Mouse (Mus musculus) ES-E14 (cell line): ENCODE measurements around the gene Spns2. TPM values are rescaled to one million over a fixed set of nuclear protein-coding genes. Genes with fewer than 3 reads are reported as not detected.

Experiments used
- DNase-seq: peaks from one replicate; pipeline ENCODE4 v3.0.0-alpha.2; 2013; ENCODE audit warnings: low read depth, low spot score
- H3K27ac ChIP-seq: 2 replicates; pipeline ENCODE4 v1.5.1; 2012; ENCODE audit warnings: low read depth, mild to moderate bottlenecking, low read length, moderate library complexity, mixed read lengths; ENCODE audit not compliant: poor library complexity, insufficient read depth, severe bottlenecking
- H3K36me3 ChIP-seq: 2 replicates; pipeline ENCODE4 v1.6.1; 2012; ENCODE audit warnings: mild to moderate bottlenecking, low read length, moderate library complexity, mixed read lengths; ENCODE audit not compliant: control insufficient read depth, poor library complexity, insufficient read depth, severe bottlenecking
- H3K4me1 ChIP-seq, 2 experiments: fragments of 150-350 bp in 1 of 2; sonication (generic) in 1 of 2; 2 replicates each; pipeline ENCODE4 v1.6.1; 2012; ENCODE audit warnings: low read length in 2 of 2, mild to moderate bottlenecking in 1 of 2, mixed read lengths in 1 of 2; ENCODE audit not compliant: control insufficient read depth in 2 of 2, insufficient read depth in 2 of 2, poor library complexity in 1 of 2
- H3K4me3 ChIP-seq, 2 experiments: fragments of 150-350 bp in 1 of 2; sonication (generic) in 1 of 2; 2 replicates each; pipeline ENCODE4 v1.5.1; 2012; ENCODE audit warnings: low read length in 2 of 2, low read depth in 1 of 2, mild to moderate bottlenecking in 1 of 2, mixed read lengths in 1 of 2; ENCODE audit not compliant: insufficient read depth in 1 of 2, poor library complexity in 1 of 2, severe bottlenecking in 1 of 2
- H3K9ac ChIP-seq: 2 replicates; pipeline ENCODE4 v1.6.1; 2012; ENCODE audit warnings: low read depth, mild to moderate bottlenecking, low read length, mixed read lengths; ENCODE audit not compliant: poor library complexity, insufficient read depth, severe bottlenecking
- H3K9me3 ChIP-seq: fragments of 150-350 bp; sonication (generic); 2 replicates; pipeline ENCODE4 v1.6.1; 2012; ENCODE audit warnings: low read depth, mild to moderate bottlenecking, low read length; ENCODE audit not compliant: control insufficient read depth, insufficient read depth
- CHD2 ChIP-seq: IDR thresholded peaks from 2 replicates; pipeline ENCODE4 v1.6.1; 2014; ENCODE audit warnings: mild to moderate bottlenecking, low read depth, low read length, inconsistent platforms
- HCFC1 ChIP-seq: IDR thresholded peaks from 2 replicates; pipeline ENCODE4 v1.6.1; 2012; ENCODE audit warnings: low read length, inconsistent platforms, borderline replicate concordance; ENCODE audit not compliant: insufficient read depth
- MAFK ChIP-seq: IDR thresholded peaks from 2 replicates; pipeline ENCODE4 v1.6.1; 2014; ENCODE audit warnings: mild to moderate bottlenecking, low read depth, low read length, inconsistent platforms; ENCODE audit not compliant: insufficient read depth
- ZC3H11A ChIP-seq: IDR thresholded peaks from 2 replicates; pipeline ENCODE4 v1.6.1; 2012; ENCODE audit warnings: low read depth, mild to moderate bottlenecking, inconsistent platforms, low read length, borderline replicate concordance
- ZNF384 ChIP-seq: IDR thresholded peaks from 2 replicates; pipeline ENCODE4 v1.6.1; 2012; ENCODE audit warnings: low read depth, low read length, inconsistent platforms
- in situ Hi-C, 2 experiments: fragments of 600-800 bp; cut with MboI; formaldehyde crosslinking; loops; one replicate each; pipeline ENCODE4 v1.15.1; 2025; ENCODE audit warnings: low sequenced_read_pairs in 2 of 2, inconsistent platforms in 1 of 2; ENCODE audit not compliant: unreplicated experiment in 2 of 2
- total RNA-seq: library from RNA; depleted of rRNA; stranded (reverse); fragments of 300-350 nt; gene quantifications from 2 replicates; pipeline ENCODE4 v1.2.3, GENCODE M21; 2012

Spns2 gene
- total RNA-seq, 1 experiment, result 2.4 TPM

DNA sequence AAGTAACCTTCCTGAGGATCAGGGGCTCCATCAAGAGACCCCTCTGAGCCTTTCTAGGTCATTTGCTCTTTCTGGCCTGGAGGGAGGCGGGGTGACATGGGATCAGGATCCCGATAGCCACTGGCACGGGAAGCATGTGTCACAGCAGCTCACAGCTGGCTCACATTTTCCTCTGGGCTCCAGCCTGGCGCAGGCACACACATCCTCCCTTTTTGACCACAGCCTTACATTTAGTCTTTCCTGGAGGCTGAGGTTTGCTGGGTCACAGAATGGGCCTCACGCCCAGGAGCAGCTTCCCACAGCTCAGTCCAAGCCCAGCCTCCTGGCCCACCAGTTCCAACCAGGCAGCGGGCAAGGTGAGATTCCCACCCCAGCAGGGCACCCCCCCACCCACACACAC lies 11.5 kb downstream of the Spns2 start:
- Histone ChIP-seq H3K9ac (no peak overlapping the region), H3K36me3 (no peaks in the 10 kb centered on the region), H3K9me3 (no peaks in the 10 kb centered on the region), H3K4me3 (no peak overlapping the region), H3K4me1 (peaks cover 0 to 8% of the 10 kb centered on the region in 2 experiments; a peak in 1 of 4 replicates), H3K27ac (no peak overlapping the region)
- in situ Hi-C loops, result no loop called here
- TF ChIP-seq HCFC1, result no peak
- TF ChIP-seq ZC3H11A, result no peak
- no peak for TF ChIP-seq CHD2
- no peak for TF ChIP-seq ZNF384
- no peak for TF ChIP-seq MAFK
- no peak for DNase-seq

DNA sequence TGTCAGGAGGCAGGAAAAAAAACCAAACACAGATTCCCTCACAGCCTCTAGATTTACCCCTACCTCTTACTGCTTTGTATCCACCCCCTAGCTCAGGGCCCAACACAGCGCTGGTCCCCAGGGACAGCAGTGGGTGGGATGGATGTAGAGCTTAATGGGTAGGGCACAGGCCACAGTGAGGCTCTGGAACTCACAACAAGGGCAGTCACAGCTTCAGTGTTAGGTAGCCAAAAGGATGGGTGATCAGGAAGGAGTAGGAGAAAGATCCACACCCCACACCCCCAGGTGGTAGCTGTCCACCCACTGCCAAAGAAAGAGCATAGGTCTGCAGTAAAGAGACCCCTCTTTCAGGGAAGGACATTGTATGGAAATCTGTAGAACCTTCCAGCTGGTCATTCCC lies 12.1 kb downstream of the Spns2 start:
- H3K27ac ChIP-seq, result no peak overlapping the region
- H3K4me3 ChIP-seq, result no peak overlapping the region
- no peak overlapping the region for H3K9ac ChIP-seq
- no peak for TF ChIP-seq ZC3H11A
- TF ChIP-seq CHD2, result no peak
- no peak for TF ChIP-seq ZNF384
- no peak for TF ChIP-seq HCFC1
- TF ChIP-seq MAFK, result no peak
- in situ Hi-C loops, result no loop called here
- H3K4me1 ChIP-seq, result peaks cover 0 to 9% of the 10 kb centered on the region in 2 experiments; a peak in 1 of 4 replicates
- H3K9me3 ChIP-seq, result no peaks in the 10 kb centered on the region
- DNase-seq, result no peak
- H3K36me3 ChIP-seq, result no peaks in the 10 kb centered on the region

DNA sequence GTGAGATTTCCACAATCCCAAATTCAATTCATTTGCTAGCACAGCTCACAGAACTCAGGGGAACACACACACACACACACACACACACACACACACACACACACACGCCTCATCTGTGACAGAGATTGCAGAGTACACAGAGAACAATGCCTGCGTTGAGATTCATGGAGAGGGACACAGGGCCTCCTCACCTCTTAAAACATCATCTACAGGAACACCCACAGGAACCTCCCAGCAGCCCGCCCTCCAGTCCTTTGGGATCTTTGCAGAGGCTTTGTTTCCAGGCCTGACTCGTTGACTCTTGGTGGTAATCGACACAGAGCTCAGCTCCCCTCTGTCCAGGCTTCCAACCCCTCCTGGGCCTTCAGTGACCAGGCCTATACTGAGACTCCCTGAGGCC lies 12.5 kb downstream of the Spns2 start:
- Histone ChIP-seq H3K9ac (no peak overlapping the region), H3K27ac (no peak overlapping the region), H3K4me3 (no peak overlapping the region), H3K4me1 (peaks cover 0 to 13% of the 10 kb centered on the region in 2 experiments; a peak in 1 of 4 replicates), H3K9me3 (no peaks in the 10 kb centered on the region), H3K36me3 (no peaks in the 10 kb centered on the region)
- in situ Hi-C loops, result no loop called here
- DNase-seq, result no peak
- TF ChIP-seq MAFK, result no peak
- no peak for TF ChIP-seq HCFC1
- no peak for TF ChIP-seq ZC3H11A
- TF ChIP-seq CHD2, result no peak
- TF ChIP-seq ZNF384, result no peak

DNA sequence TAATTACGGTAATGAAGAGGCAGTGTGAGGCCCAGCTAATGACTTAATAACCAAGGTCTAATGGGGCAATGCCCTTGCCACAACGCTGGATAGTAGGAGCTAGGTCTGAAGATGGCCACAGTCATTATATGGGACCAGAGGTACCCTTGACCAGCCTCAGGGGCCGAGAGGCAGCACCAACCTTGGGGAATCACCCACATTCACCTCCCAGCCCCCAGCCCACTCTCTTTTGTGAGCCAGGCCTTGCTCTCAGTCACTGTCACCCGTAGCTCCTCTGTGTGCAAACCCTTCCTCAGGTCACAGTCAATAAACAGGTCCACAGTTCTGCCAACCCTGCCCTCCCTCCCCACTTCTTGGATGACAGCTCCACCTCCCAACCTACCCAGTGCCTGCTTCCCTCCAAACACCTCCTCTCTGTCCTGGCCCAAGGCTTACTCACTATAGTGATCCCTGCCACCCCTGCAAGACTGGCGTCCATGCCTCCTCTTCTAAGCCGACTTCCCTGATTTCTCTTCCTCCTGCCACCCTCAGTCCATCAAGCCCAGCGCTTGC lies 13.6 kb downstream of the Spns2 start:
- no peak overlapping the region for H3K4me3 ChIP-seq
- H3K9ac ChIP-seq, result no peak overlapping the region
- no peak for DNase-seq
- in situ Hi-C loops, result no loop called here
- no peaks in the 10 kb centered on the region for H3K9me3 ChIP-seq
- H3K4me1 ChIP-seq, result peaks cover 0 to 15% of the 10 kb centered on the region in 2 experiments; a peak in 1 of 4 replicates
- no peak for TF ChIP-seq HCFC1
- no peak for TF ChIP-seq ZC3H11A
- no peak for TF ChIP-seq ZNF384
- TF ChIP-seq CHD2, result no peak
- no peak for TF ChIP-seq MAFK
- no peaks in the 10 kb centered on the region for H3K36me3 ChIP-seq
- H3K27ac ChIP-seq, result no peak overlapping the region
